ENCODE assay signal across 9 mouse cellular contexts in the genomic region with DNA sequence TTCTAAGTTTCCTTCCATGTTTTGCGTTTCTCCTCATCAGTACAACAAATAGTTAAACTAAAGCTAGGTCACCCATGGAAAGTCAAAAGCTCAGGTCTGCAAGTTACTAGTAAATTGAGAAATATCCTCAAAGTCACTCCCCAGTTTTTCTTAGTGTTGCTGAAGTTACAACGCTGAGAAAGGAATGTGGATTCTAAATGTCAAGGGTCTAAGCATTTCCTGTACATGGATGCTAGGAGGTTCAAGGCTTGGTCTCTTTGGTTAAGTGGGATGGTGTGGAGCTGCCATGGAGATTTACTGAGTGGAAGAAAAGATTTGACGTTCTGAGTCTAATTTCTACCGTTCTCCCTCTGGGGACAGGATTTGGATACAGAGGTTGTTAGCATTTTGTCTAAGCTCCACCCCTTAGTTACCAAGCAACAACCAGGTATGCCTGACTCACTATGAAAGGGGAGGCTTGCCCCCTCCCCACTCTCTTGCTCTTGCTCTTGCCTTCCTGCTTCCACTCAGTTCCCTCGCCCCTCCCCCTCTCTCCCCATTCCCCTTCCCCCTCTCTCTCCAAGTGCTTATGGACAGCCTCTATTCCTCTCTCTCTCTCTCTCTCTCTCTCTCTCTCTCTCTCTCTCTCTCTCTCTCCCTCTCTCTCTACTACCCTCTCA. TPM values are rescaled to one million over a fixed set of nuclear protein-coding genes. Genes with fewer than 3 reads are reported as not detected.
DNase-seq lines count a peak whose midpoint lies in the region; ATAC-seq and TF ChIP-seq lines count a peak whose summit lies in the region.
"Had no signal": no experiment of that assay in that cellular context is flagged by ENCODE, and none has a peak within 500 bp of the region (broad histone marks: within the 10 kb centered on the region; RNA-seq: fewer than 3 reads in every experiment).

No protein-coding gene starts in this region.

- peak overlapping the region; percentile 75 for H3K27ac ChIP-seq in gastrocnemius, adult 2 months
- H3K27ac ChIP-seq in liver, embryonic 13.5 days: no peak overlapping the region; the same call in 1 of the 2 replicates
- peak overlapping the region; percentile 73 for H3K27ac ChIP-seq in liver, postnatal 0 days (ENCODE audit: low read depth)

- no peak for DNase-seq in gastrocnemius, adult 2 months
- DNase-seq in gastrocnemius, postnatal 14 days: no peak
- no peak for DNase-seq in liver, embryonic 13.5 days
- no peak for DNase-seq in liver
- peak; percentile 38 for DNase-seq in embryo, embryonic 9.5 days (ENCODE audit: extremely low spot score)
- no peak for DNase-seq in liver, postnatal 0 days
- no peak for DNase-seq in B cell, adult 2 months

- peaks cover 38% of the 10 kb centered on the region for H3K4me1 ChIP-seq in liver, embryonic 13.5 days (replicated peaks)
- peaks cover 28% of the 10 kb centered on the region for H3K4me1 ChIP-seq in liver, postnatal 0 days (ENCODE audit: insufficient read depth)

- intact Hi-C loops in gastrocnemius, adult 2 months (cut with DNase I): loop anchor here (2.0 to 5.0 kb wide), 2 partner anchors 134 to 250 kb away; partner anchors contain the start of gene Ccdc83
- intact Hi-C loops in gastrocnemius, postnatal 14 days (cut with DNase I; ENCODE audit: low total_unique reads): no loop called here

- H3K4me2 ChIP-seq in liver, embryonic 13.5 days: no peak overlapping the region
- no peak overlapping the region; the same call in 1 of the 2 replicates for H3K4me2 ChIP-seq in liver, postnatal 0 days (ENCODE audit: low read depth, low read length)

- no peak for TF ChIP-seq CTCF in gastrocnemius, adult 2 months (IDR thresholded peaks at IDR 0.05)
- 0 out of 2 replicates have a peak, but pooled peaks have one; percentile 1 for TF ChIP-seq CTCF in liver, postnatal 0 days (IDR thresholded peaks at IDR 0.05; ENCODE audit: low read depth)

- no peak for ATAC-seq in liver, embryonic 13.5 days (ENCODE audit: low read depth)
- no peak for ATAC-seq in liver, postnatal 0 days
- ATAC-seq in erythroblast, adult 5-6 weeks (replicated peaks; ENCODE audit: low FRiP score, poor library complexity, severe bottlenecking): no peak

- H3K9me3 ChIP-seq in liver, embryonic 13.5 days (replicated peaks): no peaks in the 10 kb centered on the region
- H3K9me3 ChIP-seq in liver, postnatal 0 days (ENCODE audit: low read length): no peaks in the 10 kb centered on the region
- H3K9me3 ChIP-seq: megakaryocyte, embryonic 14.5 days had no signal

- 0 out of 2 replicates have a peak overlapping the region, but pooled peaks have one; percentile 15 for H3K9ac ChIP-seq in liver, embryonic 13.5 days
- no peak overlapping the region; the same call in 1 of the 2 replicates for H3K9ac ChIP-seq in liver, postnatal 0 days (replicated peaks)

- H3K4me3 ChIP-seq in gastrocnemius, adult 2 months: peak overlapping the region; percentile 33
- H3K4me3 ChIP-seq in liver, embryonic 13.5 days (replicated peaks): no peak overlapping the region
- H3K4me3 ChIP-seq in liver, postnatal 0 days (ENCODE audit: low read depth, low read length): no peak overlapping the region
- H3K4me3 ChIP-seq: megakaryocyte, embryonic 14.5 days had no signal

- WGBS in liver, embryonic 13.5 days (ENCODE audit: insufficient replicate concordance): 26% methylated on average over 5 of the region's 5 CpGs
- WGBS in liver, postnatal 0 days (ENCODE audit: insufficient replicate concordance): 37% methylated on average over 5 of the region's 5 CpGs

- H3K36me3 ChIP-seq in liver, embryonic 13.5 days: no peaks in the 10 kb centered on the region
- no peaks in the 10 kb centered on the region for H3K36me3 ChIP-seq in liver, postnatal 0 days (replicated peaks; ENCODE audit: insufficient read depth, low read length)

- no peaks in the 10 kb centered on the region for H3K27me3 ChIP-seq in liver, embryonic 13.5 days
- H3K27me3 ChIP-seq in liver, postnatal 0 days (ENCODE audit: insufficient read depth, low read length): no peaks in the 10 kb centered on the region

- no peak for TF ChIP-seq EP300 in liver, postnatal 0 days (IDR thresholded peaks at IDR 0.05; ENCODE audit: low read depth)

RNA-seq across cellular contexts. Expression of gene Eed, which starts 36.3 kb away (rescaled TPM):
- total RNA-seq in gastrocnemius, adult 2 months (2021): 10 to 100 TPM; 37.9 to 39.3 TPM
- 10 to 100 TPM; 19.1 to 26.6 TPM for total RNA-seq in gastrocnemius, postnatal 14 days (2021)
- polyA plus RNA-seq in liver, embryonic 13.5 days (2015; fragmentation: Nextera tagmentation; extraction: Ambion mirVana): 45.1 and 50.3 TPM in 2 replicates
- polyA plus RNA-seq in liver, postnatal 0 days (2015; fragmentation: Nextera tagmentation; extraction: Ambion mirVana): 22.3 and 28.3 TPM in 2 replicates
- total RNA-seq in erythroblast, adult 5-6 weeks (2015; ENCODE audit: low replicate concordance): 55.8 and 69.2 TPM in 2 replicates
- 48.7 and 51.6 TPM in 2 replicates for total RNA-seq in erythroblast, adult 5-6 weeks (2017; ENCODE audit: low replicate concordance)
